Mouse (Mus musculus) limb, embryonic 10.5 days (tissue): ENCODE data around the gene Gm16181. TPM values are rescaled to one million over a fixed set of nuclear protein-coding genes. Genes with fewer than 3 reads are reported as not detected.

Source experiments
- DNase-seq: peaks from one replicate; pipeline ENCODE4 v3.0.0-alpha.2; 2017; ENCODE audit warnings: low spot score
- H3K27ac ChIP-seq: fragments of 300-500 bp; sonication (generic); 2 replicates; pipeline ENCODE4 v1.5.1; 2016; ENCODE audit warnings: mild to moderate bottlenecking
- H3K27me3 ChIP-seq: fragments of 300-500 bp; sonication (generic); 2 replicates; pipeline ENCODE4 v1.6.1; 2016; ENCODE audit warnings: low read depth, mild to moderate bottlenecking; ENCODE audit not compliant: poor library complexity, severe bottlenecking
- H3K36me3 ChIP-seq: fragments of 300-500 bp; sonication (generic); 2 replicates; pipeline ENCODE4 v1.6.1; 2016; ENCODE audit warnings: mild to moderate bottlenecking, moderate library complexity
- H3K4me1 ChIP-seq: fragments of 300-500 bp; sonication (generic); 2 replicates; pipeline ENCODE4 v1.6.1; 2016
- H3K4me3 ChIP-seq: fragments of 300-500 bp; sonication (generic); 2 replicates; pipeline ENCODE4 v1.5.1; 2016; ENCODE audit warnings: mild to moderate bottlenecking, moderate library complexity
- H3K9me3 ChIP-seq: fragments of 300-500 bp; sonication (generic); replicated peaks from 2 replicates; pipeline ENCODE4 v1.6.1; 2016; ENCODE audit warnings: mild to moderate bottlenecking
- WGBS: fragments of 180-500 bp; shearing (Covaris S2); methylation state at CpG from one replicate; pipeline ENCODE4 v1.1.7; 2016; 5-methylcytosine and 5-hydroxymethylcytosine counted together
- polyA plus RNA-seq: library from polyadenylated mRNA; unstranded; fragments of >200 nt; fragmentation: Nextera tagmentation; extraction: Ambion mirVana; gene quantifications from 2 replicates; pipeline ENCODE4 v1.2.1, GENCODE M21; 2016

Gene Gm16181
- polyA plus RNA-seq, 1 experiment from 2014 or later, result 0.30 TPM

GRCm38 (mm10) chr17:35187959-35188610 is 32.5 kb upstream of the Gm16181 start, which contains the start of gene Lst1:
Gene Lst1 (minus strand): TSS chr17:35188439.
- Histone ChIP-seq H3K9me3 (no peaks in the 10 kb centered on the region), H3K36me3 (no peaks in the 10 kb centered on the region), H3K4me3 (no peak within 1 kb of the TSS), H3K27ac (peak within 1 kb of the TSS; percentile 44; the same call in 1 of the 2 replicates), H3K4me1 (peaks cover 14% of the 10 kb centered on the region), H3K27me3 (peaks cover under 1% of the 10 kb centered on the region; the same call in 1 of the 2 replicates)
- no peak for DNase-seq
- 77% methylated on average over 7 of the region's 7 CpGs for WGBS

- Histone ChIP-seq H3K4me1 (peaks cover 19% of the 10 kb centered on the region), H3K27ac (peak overlapping the region; percentile 44; the same call in 1 of the 2 replicates), H3K27me3 (peaks cover 11% of the 10 kb centered on the region), H3K36me3 (no peaks in the 10 kb centered on the region), H3K9me3 (no peaks in the 10 kb centered on the region), H3K4me3 (no peak overlapping the region)
- WGBS, result 70% methylated on average over 1 of the region's 1 CpGs
- DNase-seq, result no peak
Measured at GRCm38 (mm10) chr17:35189186-35189585, 31.4 kb upstream of the Gm16181 start.

GRCm38 (mm10) chr17:35190096-35190495 is 30.5 kb upstream of the Gm16181 start:
- Histone ChIP-seq H3K36me3 (no peaks in the 10 kb centered on the region), H3K27ac (no peak overlapping the region), H3K27me3 (peaks cover 20% of the 10 kb centered on the region), H3K4me1 (peaks cover 28% of the 10 kb centered on the region), H3K4me3 (no peak overlapping the region), H3K9me3 (no peaks in the 10 kb centered on the region)
- 72% methylated on average over 4 of the region's 4 CpGs for WGBS
- DNase-seq, result no peak

- Histone ChIP-seq H3K27me3 (peaks cover 36% of the 10 kb centered on the region), H3K27ac (no peak overlapping the region), H3K4me1 (peaks cover 30% of the 10 kb centered on the region), H3K9me3 (no peaks in the 10 kb centered on the region), H3K4me3 (no peak overlapping the region), H3K36me3 (no peaks in the 10 kb centered on the region)
- no peak for DNase-seq
- 77% methylated on average over 2 of the region's 2 CpGs for WGBS
Measured at GRCm38 (mm10) chr17:35191723-35192122, 28.9 kb upstream of the Gm16181 start.

- Histone ChIP-seq H3K4me3 (no peak overlapping the region), H3K9me3 (no peaks in the 10 kb centered on the region), H3K4me1 (peaks cover 33% of the 10 kb centered on the region), H3K27me3 (peaks cover 48% of the 10 kb centered on the region), H3K36me3 (no peaks in the 10 kb centered on the region), H3K27ac (no peak overlapping the region)
- no peak for DNase-seq
- 90% methylated on average over 5 of the region's 5 CpGs for WGBS
Measured at GRCm38 (mm10) chr17:35192924-35193323, 27.7 kb upstream of the Gm16181 start.

- no peaks in the 10 kb centered on the region for H3K9me3 ChIP-seq
- peaks cover 59% of the 10 kb centered on the region for H3K27me3 ChIP-seq
- WGBS, result 66% methylated on average over 28 of the region's 28 CpGs
- peak within 1 kb of the TSS; percentile 34; the same call in 1 of the 2 replicates for H3K27ac ChIP-seq
- peaks cover 39% of the 10 kb centered on the region for H3K4me1 ChIP-seq
- peak within 1 kb of the TSS; percentile 50 for H3K4me3 ChIP-seq
- H3K36me3 ChIP-seq, result no peaks in the 10 kb centered on the region
- DNase-seq, result no peak
Measured at GRCm38 (mm10) chr17:35193881-35194843, 26.5 kb upstream of the Gm16181 start, which contains the start of gene Ltb. Gene Ltb (plus strand): TSS chr17:35194439.

- H3K27ac ChIP-seq, result peak overlapping the region; percentile 50; the same call in 1 of the 2 replicates
- WGBS, result 41% methylated on average over 19 of the region's 19 CpGs
- peaks cover 67% of the 10 kb centered on the region for H3K27me3 ChIP-seq
Measured at GRCm38 (mm10) chr17:35194844-35195630, 25.6 kb upstream of the Gm16181 start.

GRCm38 (mm10) chr17:35195631-35196320 is 24.9 kb upstream of the Gm16181 start:
- Histone ChIP-seq H3K27ac (peak overlapping the region; percentile 50; the same call in 1 of the 2 replicates), H3K27me3 (peaks cover 74% of the 10 kb centered on the region)
- 2% methylated on average over 66 of the region's 66 CpGs for WGBS

More at GRCm38 (mm10) chr17:35194844-35195630, 25.6 kb upstream of the Gm16181 start:
- Histone ChIP-seq H3K4me3 (peak overlapping the region; percentile 50), H3K4me1 (peaks cover 40% of the 10 kb centered on the region), H3K9me3 (no peaks in the 10 kb centered on the region), H3K36me3 (no peaks in the 10 kb centered on the region)
- no peak for DNase-seq

GRCm38 (mm10) chr17:35196321-35196641 is 24.4 kb upstream of the Gm16181 start:
- H3K4me3 ChIP-seq, result peak overlapping the region; percentile 50
- H3K36me3 ChIP-seq, result no peaks in the 10 kb centered on the region
- no peak overlapping the region for H3K27ac ChIP-seq
- WGBS, result 36% methylated on average over 9 of the region's 9 CpGs
- peaks cover 79% of the 10 kb centered on the region for H3K27me3 ChIP-seq
- H3K9me3 ChIP-seq, result no peaks in the 10 kb centered on the region
- peaks cover 40% of the 10 kb centered on the region for H3K4me1 ChIP-seq
- DNase-seq, result no peak

More at GRCm38 (mm10) chr17:35195631-35196320, 24.9 kb upstream of the Gm16181 start:
- Histone ChIP-seq H3K9me3 (no peaks in the 10 kb centered on the region), H3K4me1 (peaks cover 40% of the 10 kb centered on the region), H3K36me3 (no peaks in the 10 kb centered on the region), H3K4me3 (peak overlapping the region; percentile 50)
- DNase-seq, result peak; percentile 88

- WGBS, result 51% methylated on average over 6 of the region's 6 CpGs
- H3K4me3 ChIP-seq, result no peak overlapping the region
- no peaks in the 10 kb centered on the region for H3K36me3 ChIP-seq
- H3K9me3 ChIP-seq, result no peaks in the 10 kb centered on the region
- peaks cover 87% of the 10 kb centered on the region for H3K27me3 ChIP-seq
- H3K4me1 ChIP-seq, result peaks cover 40% of the 10 kb centered on the region
- no peak overlapping the region for H3K27ac ChIP-seq
- DNase-seq, result no peak
Measured at GRCm38 (mm10) chr17:35197126-35197525, 23.5 kb upstream of the Gm16181 start.

GRCm38 (mm10) chr17:35198029-35198428 is 22.6 kb upstream of the Gm16181 start:
- H3K36me3 ChIP-seq, result no peaks in the 10 kb centered on the region
- H3K4me1 ChIP-seq, result peaks cover 40% of the 10 kb centered on the region
- H3K27me3 ChIP-seq, result peaks cover 97% of the 10 kb centered on the region
- H3K4me3 ChIP-seq, result no peak overlapping the region
- no peak overlapping the region for H3K27ac ChIP-seq
- no peaks in the 10 kb centered on the region for H3K9me3 ChIP-seq
- 58% methylated on average over 7 of the region's 7 CpGs for whole genome bisulfite sequencing
- no peak for DNase-seq

GRCm38 (mm10) chr17:35198946-35199345 is 21.7 kb upstream of the Gm16181 start:
- whole genome bisulfite sequencing, result 30% methylated on average over 8 of the region's 8 CpGs
- H3K27me3 ChIP-seq, result peaks cover 97% of the 10 kb centered on the region
- H3K27ac ChIP-seq, result no peak overlapping the region
- no peak for DNase-seq
- no peaks in the 10 kb centered on the region for H3K36me3 ChIP-seq
- H3K4me1 ChIP-seq, result peaks cover 38% of the 10 kb centered on the region
- H3K9me3 ChIP-seq, result no peaks in the 10 kb centered on the region
- H3K4me3 ChIP-seq, result no peak overlapping the region
